Mouse (Mus musculus) liver, adult 2 months (tissue): ENCODE measurements around the gene Yod1. TPM values are rescaled to one million over a fixed set of nuclear protein-coding genes. Genes with fewer than 3 reads are reported as not detected.

Experiments used
- DNase-seq: peaks from one replicate; pipeline ENCODE4 v3.0.0-alpha.2; 2011; ENCODE audit warnings: low read depth, low spot score; ENCODE audit errors: extremely low read depth
- H3K27ac ChIP-seq: fragments of 200-500 bp; replicated peaks from 2 replicates; pipeline ENCODE4 v1.5.1; 2012; ENCODE audit warnings: low read depth, mild to moderate bottlenecking, control low read depth, inconsistent platforms, low read length; ENCODE audit not compliant: insufficient read depth
- H3K27me3 ChIP-seq: fragments of 200-500 bp; 2 replicates; pipeline ENCODE4 v1.6.1; 2012; ENCODE audit warnings: mild to moderate bottlenecking, moderate library complexity, low read length, inconsistent platforms; ENCODE audit not compliant: control insufficient read depth, insufficient read depth
- H3K36me3 ChIP-seq: fragments of 200-500 bp; 2 replicates; pipeline ENCODE4 v1.6.1; 2012; ENCODE audit warnings: low read length, inconsistent platforms; ENCODE audit not compliant: control insufficient read depth, insufficient read depth
- H3K4me1 ChIP-seq: fragments of 200-500 bp; 2 replicates; pipeline ENCODE4 v1.6.1; 2011; ENCODE audit warnings: low read length; ENCODE audit not compliant: control insufficient read depth, insufficient read depth
- H3K4me3 ChIP-seq: fragments of 200-500 bp; 2 replicates; pipeline ENCODE4 v1.5.1; 2011; ENCODE audit warnings: low read depth, mild to moderate bottlenecking, control low read depth, low read length, moderate library complexity; ENCODE audit not compliant: insufficient read depth
- H3K79me2 ChIP-seq: fragments of 200-500 bp; 2 replicates; pipeline ENCODE4 v1.6.1; 2012; ENCODE audit warnings: inconsistent platforms, mild to moderate bottlenecking, low read length, moderate library complexity; ENCODE audit not compliant: control insufficient read depth, insufficient read depth
- H3K9ac ChIP-seq: fragments of 200-500 bp; 2 replicates; pipeline ENCODE4 v1.6.1; 2012; ENCODE audit warnings: low read depth, mild to moderate bottlenecking, control low read depth, inconsistent platforms, low read length
- CTCF ChIP-seq: fragments of 200-500 bp; IDR thresholded peaks from 2 replicates; pipeline ENCODE4 v1.5.1; 2011; ENCODE audit warnings: low read depth, low read length, control low read depth
- POLR2A ChIP-seq: fragments of 200-500 bp; IDR thresholded peaks from 2 replicates; pipeline ENCODE4 v1.6.1; 2011; ENCODE audit warnings: low read length, control low read depth; ENCODE audit not compliant: insufficient read depth; ENCODE audit errors: extremely low read depth
- WGBS: fragments of 180-500 bp; shearing (Covaris S2); methylation state at CpG from one replicate; pipeline ENCODE4 v1.1.7; 2018; 5-methylcytosine and 5-hydroxymethylcytosine counted together
- polyA plus RNA-seq: library from polyadenylated mRNA; depleted of rRNA; stranded (reverse); fragments of >200 nt; gene quantifications from 2 replicates; pipeline ENCODE4 v1.2.3, GENCODE M21; 2012
- total RNA-seq: library from RNA; depleted of rRNA; stranded (reverse); fragments of >200 nt; gene quantifications from 2 replicates; pipeline ENCODE4 v1.2.3, GENCODE M21; 2014

The Yod1 gene
- total and polyA plus RNA-seq, 2 experiments: 1.3 to 9.0 TPM

GRCm38 (mm10) chr1:130746819-130747218, 29.7 kb downstream of the Yod1 start:
- H3K4me3 ChIP-seq: no peak overlapping the region
- DNase-seq: no peak
- H3K36me3 ChIP-seq: no peaks in the 10 kb centered on the region
- no peaks in the 10 kb centered on the region for H3K27me3 ChIP-seq
- WGBS: 89% methylated on average over 3 of the region's 3 CpGs
- peaks cover 1% of the 10 kb centered on the region; the same call in 1 of the 2 replicates for H3K4me1 ChIP-seq
- no peak overlapping the region for H3K9ac ChIP-seq
- no peaks in the 10 kb centered on the region for H3K79me2 ChIP-seq
- no peak for TF ChIP-seq CTCF
- TF ChIP-seq POLR2A: no peak
- H3K27ac ChIP-seq: no peak overlapping the region

GRCm38 (mm10) chr1:130759689-130760088, 42.6 kb downstream of the Yod1 start:
- TF ChIP-seq CTCF: no peak
- TF ChIP-seq POLR2A: no peak
- Histone ChIP-seq H3K27ac (no peak overlapping the region), H3K4me1 (peaks cover 21% of the 10 kb centered on the region), H3K79me2 (no peaks in the 10 kb centered on the region), H3K9ac (no peak overlapping the region), H3K36me3 (no peaks in the 10 kb centered on the region), H3K27me3 (no peaks in the 10 kb centered on the region), H3K4me3 (no peak overlapping the region)
- DNase-seq: peak; percentile 66
- 65% methylated on average over 9 of the region's 9 CpGs for WGBS

GRCm38 (mm10) chr1:130761597-130761996, 44.5 kb downstream of the Yod1 start:
- peaks cover 25% of the 10 kb centered on the region for H3K4me1 ChIP-seq
- H3K36me3 ChIP-seq: no peaks in the 10 kb centered on the region
- no peaks in the 10 kb centered on the region for H3K79me2 ChIP-seq
- DNase-seq: peak; percentile 93
- no peak overlapping the region for H3K4me3 ChIP-seq
- H3K27me3 ChIP-seq: no peaks in the 10 kb centered on the region
- no peak overlapping the region for H3K9ac ChIP-seq
- 21% methylated on average over 1 of the region's 1 CpGs for WGBS
- no peak for TF ChIP-seq CTCF
- TF ChIP-seq POLR2A: no peak
- H3K27ac ChIP-seq: peak overlapping the region; percentile 96

GRCm38 (mm10) chr1:130762045-130762760, 45.1 kb downstream of the Yod1 start:
- H3K27me3 ChIP-seq: no peaks in the 10 kb centered on the region
- DNase-seq: peak; percentile 65
- 70% methylated on average over 3 of the region's 3 CpGs for WGBS
- H3K4me3 ChIP-seq: no peak overlapping the region
- H3K36me3 ChIP-seq: no peaks in the 10 kb centered on the region
- TF ChIP-seq POLR2A (no peak), CTCF (no peak)
- H3K79me2 ChIP-seq: no peaks in the 10 kb centered on the region
- H3K27ac ChIP-seq: peak overlapping the region; percentile 84
- H3K4me1 ChIP-seq: peaks cover 26% of the 10 kb centered on the region
- H3K9ac ChIP-seq: no peak overlapping the region

- H3K36me3 ChIP-seq: no peaks in the 10 kb centered on the region
- H3K4me3 ChIP-seq: peak overlapping the region; percentile 32; the same call in 1 of the 2 replicates
- H3K79me2 ChIP-seq: no peaks in the 10 kb centered on the region
- H3K4me1 ChIP-seq: peaks cover 28% of the 10 kb centered on the region
- peak overlapping the region; percentile 96 for H3K27ac ChIP-seq
- WGBS: 23% methylated on average over 12 of the region's 12 CpGs
- H3K27me3 ChIP-seq: no peaks in the 10 kb centered on the region
- H3K9ac ChIP-seq: peak overlapping the region; percentile 73
- DNase-seq: peak; percentile 99
- TF ChIP-seq CTCF (no peak), POLR2A (peak; percentile 38; the same call in 1 of the 2 replicates)
These were observed 46.9 kb downstream of the Yod1 start for GRCm38 (mm10) chr1:130764027-130764461.

GRCm38 (mm10) chr1:130767066-130767465, 49.9 kb downstream of the Yod1 start:
- no peak for TF ChIP-seq POLR2A
- TF ChIP-seq CTCF: no peak
- Histone ChIP-seq H3K4me3 (no peak overlapping the region), H3K4me1 (peaks cover 21% of the 10 kb centered on the region), H3K27me3 (no peaks in the 10 kb centered on the region), H3K79me2 (no peaks in the 10 kb centered on the region), H3K36me3 (no peaks in the 10 kb centered on the region), H3K9ac (0 out of 2 replicates have a peak overlapping the region, but pooled peaks have one; percentile 23), H3K27ac (peak overlapping the region; percentile 50)
- DNase-seq: peak; percentile 84
- WGBS: 37% methylated on average over 5 of the region's 5 CpGs
